Mouse (Mus musculus): ENCODE measurements around the gene Lrfn4. TPM values are rescaled to one million over a fixed set of nuclear protein-coding genes. Genes with fewer than 3 reads are reported as not detected.
A peak's percentile ranks its signal among the peaks of the same experiment; 100 is the strongest.

Lrfn4 gene
- polyA plus RNA-seq (2012; rRNA removed) (49.0 and 75.9 TPM in 2 replicates), polyA plus RNA-seq (2014; fragmentation: Nextera tagmentation; extraction: Ambion mirVana) (9.5 and 12.8 TPM in 2 replicates)

- H3K9ac ChIP-seq (ENCODE audit: low read depth, low read length, severe bottlenecking) = peak within 1 kb of the TSS; percentile 92
- DNase-seq (ENCODE audit: low spot score) = peak; percentile 92
- under 1% methylated on average over 50 of the region's 87 CpGs for WGBS
- H3K4me1 ChIP-seq (ENCODE audit: control insufficient read depth, insufficient read depth, low read length) = peaks cover 12% of the 10 kb centered on the region; the same call in 1 of the 2 replicates
- TF ChIP-seq POLR2A (IDR thresholded peaks at IDR 0.05; ENCODE audit: borderline replicate concordance, extremely low read depth, insufficient read depth, insufficient read length) = 0 out of 2 replicates have a peak, but pooled peaks have one; percentile 36
- no peaks in the 10 kb centered on the region for H3K27me3 ChIP-seq (ENCODE audit: control insufficient read depth, insufficient read depth, low read length)
- H3K27ac ChIP-seq (replicated peaks; ENCODE audit: low read depth, low read length) = peak within 1 kb of the TSS; percentile 84
- H3K9me3 ChIP-seq (ENCODE audit: control insufficient read depth, low read length) = no peaks in the 10 kb centered on the region
- ATAC-seq (ENCODE audit: low FRiP score, low read depth) = peak; percentile 94
- peaks cover 40% of the 10 kb centered on the region for H3K36me3 ChIP-seq (ENCODE audit: control insufficient read depth, insufficient read depth, low read length)
- peak within 1 kb of the TSS; percentile 77 for H3K4me2 ChIP-seq (replicated peaks; ENCODE audit: low read depth, low read length, severe bottlenecking)
- H3K4me3 ChIP-seq (replicated peaks; ENCODE audit: low read length) = peak within 1 kb of the TSS; percentile 88
These were observed at the start of gene Lrfn4 for GRCm38 (mm10) chr19:4615151-4616093. Gene Lrfn4 (minus strand): TSS chr19:4615667.

GRCm38 (mm10) chr19:4658156-4658555 is 42.7 kb upstream of the Lrfn4 start:
- no peak for DNase-seq (ENCODE audit: low spot score)
- H3K9me3 ChIP-seq (ENCODE audit: control insufficient read depth, low read length) = no peaks in the 10 kb centered on the region
- no peaks in the 10 kb centered on the region for H3K27me3 ChIP-seq (ENCODE audit: control insufficient read depth, insufficient read depth, low read length)
- no peak overlapping the region for H3K9ac ChIP-seq (ENCODE audit: low read depth, low read length, severe bottlenecking)
- no peak overlapping the region for H3K4me2 ChIP-seq (replicated peaks; ENCODE audit: low read depth, low read length, severe bottlenecking)
- H3K4me1 ChIP-seq (ENCODE audit: control insufficient read depth, insufficient read depth, low read length) = no peaks in the 10 kb centered on the region
- H3K27ac ChIP-seq (replicated peaks; ENCODE audit: low read depth, low read length) = no peak overlapping the region
- TF ChIP-seq POLR2A (IDR thresholded peaks at IDR 0.05; ENCODE audit: borderline replicate concordance, extremely low read depth, insufficient read depth, insufficient read length) = no peak
- no peaks in the 10 kb centered on the region for H3K36me3 ChIP-seq (ENCODE audit: control insufficient read depth, insufficient read depth, low read length)
- no peak for ATAC-seq (ENCODE audit: low FRiP score, low read depth)
- WGBS = 89% methylated on average over 5 of the region's 5 CpGs
- no peak overlapping the region for H3K4me3 ChIP-seq (replicated peaks; ENCODE audit: low read length)

GRCm38 (mm10) chr19:4646917-4647492 is 31.5 kb upstream of the Lrfn4 start:
- H3K27me3 ChIP-seq (ENCODE audit: control insufficient read depth, insufficient read depth, low read length) = no peaks in the 10 kb centered on the region
- no peaks in the 10 kb centered on the region for H3K9me3 ChIP-seq (ENCODE audit: control insufficient read depth, low read length)
- 66% methylated on average over 11 of the region's 11 CpGs for WGBS
- H3K4me3 ChIP-seq (replicated peaks; ENCODE audit: low read length) = no peak overlapping the region
- H3K4me2 ChIP-seq (replicated peaks; ENCODE audit: low read depth, low read length, severe bottlenecking) = no peak overlapping the region
- no peak overlapping the region for H3K27ac ChIP-seq (replicated peaks; ENCODE audit: low read depth, low read length)
- DNase-seq (ENCODE audit: low spot score) (no peak), ATAC-seq (ENCODE audit: low FRiP score, low read depth) (no peak)
- TF ChIP-seq POLR2A (IDR thresholded peaks at IDR 0.05; ENCODE audit: borderline replicate concordance, extremely low read depth, insufficient read depth, insufficient read length) = no peak
- no peaks in the 10 kb centered on the region for H3K4me1 ChIP-seq (ENCODE audit: control insufficient read depth, insufficient read depth, low read length)
- H3K9ac ChIP-seq (ENCODE audit: low read depth, low read length, severe bottlenecking) = no peak overlapping the region
- no peaks in the 10 kb centered on the region for H3K36me3 ChIP-seq (ENCODE audit: control insufficient read depth, insufficient read depth, low read length)

GRCm38 (mm10) chr19:4644271-4644670 is 28.8 kb upstream of the Lrfn4 start:
- no peaks in the 10 kb centered on the region for H3K36me3 ChIP-seq (ENCODE audit: control insufficient read depth, insufficient read depth, low read length)
- no peak overlapping the region for H3K27ac ChIP-seq (replicated peaks; ENCODE audit: low read depth, low read length)
- no peak for TF ChIP-seq POLR2A (IDR thresholded peaks at IDR 0.05; ENCODE audit: borderline replicate concordance, extremely low read depth, insufficient read depth, insufficient read length)
- H3K4me3 ChIP-seq (replicated peaks; ENCODE audit: low read length) = no peak overlapping the region
- no peaks in the 10 kb centered on the region for H3K27me3 ChIP-seq (ENCODE audit: control insufficient read depth, insufficient read depth, low read length)
- no peak overlapping the region for H3K4me2 ChIP-seq (replicated peaks; ENCODE audit: low read depth, low read length, severe bottlenecking)
- WGBS = 41% methylated on average over 10 of the region's 10 CpGs
- no peaks in the 10 kb centered on the region for H3K9me3 ChIP-seq (ENCODE audit: control insufficient read depth, low read length)
- H3K4me1 ChIP-seq (ENCODE audit: control insufficient read depth, insufficient read depth, low read length) = no peaks in the 10 kb centered on the region
- ATAC-seq (ENCODE audit: low FRiP score, low read depth) = no peak
- no peak for DNase-seq (ENCODE audit: low spot score)
- H3K9ac ChIP-seq (ENCODE audit: low read depth, low read length, severe bottlenecking) = no peak overlapping the region

- no peak for ATAC-seq (ENCODE audit: low FRiP score, low read depth)
- Histone ChIP-seq H3K4me2 (replicated peaks; ENCODE audit: low read depth, low read length, severe bottlenecking) (no peak overlapping the region), H3K36me3 (ENCODE audit: control insufficient read depth, insufficient read depth, low read length) (no peaks in the 10 kb centered on the region), H3K27me3 (ENCODE audit: control insufficient read depth, insufficient read depth, low read length) (no peaks in the 10 kb centered on the region), H3K4me1 (ENCODE audit: control insufficient read depth, insufficient read depth, low read length) (no peaks in the 10 kb centered on the region), H3K9me3 (ENCODE audit: control insufficient read depth, low read length) (no peaks in the 10 kb centered on the region), H3K9ac (ENCODE audit: low read depth, low read length, severe bottlenecking) (no peak overlapping the region), H3K27ac (replicated peaks; ENCODE audit: low read depth, low read length) (no peak overlapping the region), H3K4me3 (replicated peaks; ENCODE audit: low read length) (no peak overlapping the region)
- no peak for TF ChIP-seq POLR2A (IDR thresholded peaks at IDR 0.05; ENCODE audit: borderline replicate concordance, extremely low read depth, insufficient read depth, insufficient read length)
- WGBS = 61% methylated on average over 4 of the region's 4 CpGs
- no peak for DNase-seq (ENCODE audit: low spot score)
These were observed 20.5 kb upstream of the Lrfn4 start for GRCm38 (mm10) chr19:4635986-4636385.

Data from limb, embryonic 14.5 days (tissue).